Mouse (Mus musculus) hindbrain, postnatal 0 days (tissue): ENCODE measurements at regions not wholly inside any gene's neighbourhood (a gene's known extent, or its start where the extent isn't known, plus 50 kb on each side); places are given as distances from the start of the nearest gene placed in this dataset.

Experiments
- ATAC-seq: fragments of 200-750 bp; cut with Nextera tagmentation; 2 replicates; pipeline ENCODE4 v1.8.0; 2017; ENCODE audit warnings: mild to moderate bottlenecking, moderate TSS enrichment, moderate library complexity
- DNase-seq: peaks from one replicate; pipeline ENCODE4 v3.0.0-alpha.2; 2015; ENCODE audit warnings: low spot score
- H3K27ac ChIP-seq: fragments of 300-500 bp; sonication (generic); 2 replicates; pipeline ENCODE4 v1.5.1; 2014; ENCODE audit warnings: mild to moderate bottlenecking
- H3K27me3 ChIP-seq: fragments of 300-500 bp; sonication (generic); 2 replicates; pipeline ENCODE4 v1.6.1; 2014; ENCODE audit warnings: low read length, mixed read lengths; ENCODE audit not compliant: insufficient read depth
- H3K36me3 ChIP-seq: fragments of 300-500 bp; sonication (generic); 2 replicates; pipeline ENCODE4 v1.6.1; 2014; ENCODE audit warnings: low read length, mixed read lengths; ENCODE audit not compliant: insufficient read depth
- H3K4me1 ChIP-seq: fragments of 300-500 bp; sonication (generic); 2 replicates; pipeline ENCODE4 v1.6.1; 2014; ENCODE audit warnings: antibody characterized with exemption, low read length, mixed read lengths; ENCODE audit not compliant: insufficient read depth
- H3K4me2 ChIP-seq: fragments of 300-500 bp; sonication (generic); 2 replicates; pipeline ENCODE4 v1.6.1; 2014; ENCODE audit warnings: low read depth, mild to moderate bottlenecking, low read length, moderate library complexity, mixed read lengths
- H3K4me3 ChIP-seq: fragments of 300-500 bp; sonication (generic); 2 replicates; pipeline ENCODE4 v1.5.1; 2014; ENCODE audit warnings: low read length
- H3K9ac ChIP-seq: fragments of 300-500 bp; sonication (generic); replicated peaks from 2 replicates; pipeline ENCODE4 v1.6.1; 2014; ENCODE audit warnings: mild to moderate bottlenecking, low read length, moderate library complexity, mixed read lengths
- H3K9me3 ChIP-seq: fragments of 300-500 bp; sonication (generic); 2 replicates; pipeline ENCODE4 v1.6.1; 2016; ENCODE audit warnings: low read length, mixed read lengths
- CTCF ChIP-seq: IDR thresholded peaks from 2 replicates; pipeline ENCODE4 v1.5.1; 2016; ENCODE audit warnings: antibody characterized with exemption, control low read depth, low read depth
- WGBS: fragments of 180-500 bp; shearing (Covaris S2); extraction: QIAGEN DNeasy Blood & Tissue Kit; methylation state at CpG from one replicate; pipeline ENCODE4 v1.1.7; 2014; 5-methylcytosine and 5-hydroxymethylcytosine counted together

GRCm38 (mm10) chr10:117471818-117472567 lies 92.2 kb upstream of the Cpsf6 start:
- Histone ChIP-seq H3K36me3 (no peaks in the 10 kb centered on the region), H3K9me3 (no peaks in the 10 kb centered on the region), H3K4me3 (no peak overlapping the region), H3K9ac (no peak overlapping the region), H3K27ac (no peak overlapping the region), H3K27me3 (no peaks in the 10 kb centered on the region), H3K4me2 (no peak overlapping the region), H3K4me1 (no peaks in the 10 kb centered on the region)
- no peak for DNase-seq
- WGBS, result 74% methylated on average over 11 of the region's 11 CpGs
- ATAC-seq, result no peak
- TF ChIP-seq CTCF, result no peak

GRCm38 (mm10) chr10:117471036-117471817 lies 91.4 kb upstream of the Cpsf6 start:
- Histone ChIP-seq H3K4me1 (no peaks in the 10 kb centered on the region), H3K9me3 (no peaks in the 10 kb centered on the region), H3K27ac (no peak overlapping the region), H3K27me3 (no peaks in the 10 kb centered on the region), H3K4me2 (no peak overlapping the region), H3K4me3 (no peak overlapping the region), H3K36me3 (no peaks in the 10 kb centered on the region), H3K9ac (no peak overlapping the region)
- ATAC-seq (no peak), DNase-seq (no peak)
- TF ChIP-seq CTCF, result no peak
- WGBS, result 57% methylated on average over 8 of the region's 8 CpGs

- no peak for TF ChIP-seq CTCF
- WGBS, result 91% methylated on average over 2 of the region's 2 CpGs
- no peaks in the 10 kb centered on the region for H3K4me1 ChIP-seq
These were observed 90.7 kb upstream of the Cpsf6 start for GRCm38 (mm10) chr10:117470481-117470880.

GRCm38 (mm10) chr10:117469573-117470090 lies 89.8 kb upstream of the Cpsf6 start:
- ATAC-seq (no peak), DNase-seq (no peak)
- WGBS, result 92% methylated on average over 3 of the region's 3 CpGs
- H3K4me1 ChIP-seq, result no peaks in the 10 kb centered on the region
- H3K36me3 ChIP-seq, result no peaks in the 10 kb centered on the region
- H3K9me3 ChIP-seq, result no peaks in the 10 kb centered on the region
- H3K4me2 ChIP-seq, result no peak overlapping the region
- TF ChIP-seq CTCF, result no peak
- H3K27me3 ChIP-seq, result no peaks in the 10 kb centered on the region
- H3K4me3 ChIP-seq, result no peak overlapping the region
- no peak overlapping the region for H3K9ac ChIP-seq
- H3K27ac ChIP-seq, result no peak overlapping the region

More at GRCm38 (mm10) chr10:117470481-117470880, 90.7 kb upstream of the Cpsf6 start:
- DNase-seq, result no peak
- H3K4me2 ChIP-seq, result no peak overlapping the region
- no peaks in the 10 kb centered on the region for H3K27me3 ChIP-seq
- H3K27ac ChIP-seq, result no peak overlapping the region
- no peak for ATAC-seq
- no peaks in the 10 kb centered on the region for H3K36me3 ChIP-seq
- no peak overlapping the region for H3K9ac ChIP-seq
- no peak overlapping the region for H3K4me3 ChIP-seq
- no peaks in the 10 kb centered on the region for H3K9me3 ChIP-seq

DNA sequence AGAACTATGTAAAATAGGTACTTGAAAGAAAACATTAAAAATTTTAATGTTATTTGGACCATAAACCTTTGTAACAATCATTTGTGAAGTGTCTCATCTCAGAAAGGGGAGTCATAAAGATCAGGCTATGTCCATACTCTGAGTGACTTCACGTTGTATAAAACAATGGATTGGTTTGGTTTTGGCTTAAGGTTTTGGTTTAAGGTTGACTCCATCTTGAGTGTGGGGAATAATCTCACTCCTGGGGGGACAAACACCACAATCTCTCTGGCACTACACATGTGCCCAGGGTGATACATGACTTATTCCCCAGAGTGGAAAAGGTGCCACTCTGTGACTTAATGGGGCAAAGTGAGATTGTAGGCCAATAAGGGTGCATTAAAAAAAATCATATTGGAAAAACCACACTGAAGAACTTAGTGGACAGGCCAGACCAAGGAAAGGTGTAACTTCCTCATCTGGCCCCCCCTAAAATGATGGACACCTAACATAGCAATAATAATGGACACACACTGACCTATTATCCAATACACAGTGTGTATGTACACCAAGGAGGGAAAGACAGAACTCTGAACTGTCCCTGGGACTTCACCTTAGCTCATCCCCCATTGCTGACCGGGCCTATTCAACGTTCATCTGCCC lies 89.2 kb upstream of the Cpsf6 start:
- no peak for ATAC-seq
- 80% methylated on average over 3 of the region's 3 CpGs for WGBS
- TF ChIP-seq CTCF, result no peak

DNA sequence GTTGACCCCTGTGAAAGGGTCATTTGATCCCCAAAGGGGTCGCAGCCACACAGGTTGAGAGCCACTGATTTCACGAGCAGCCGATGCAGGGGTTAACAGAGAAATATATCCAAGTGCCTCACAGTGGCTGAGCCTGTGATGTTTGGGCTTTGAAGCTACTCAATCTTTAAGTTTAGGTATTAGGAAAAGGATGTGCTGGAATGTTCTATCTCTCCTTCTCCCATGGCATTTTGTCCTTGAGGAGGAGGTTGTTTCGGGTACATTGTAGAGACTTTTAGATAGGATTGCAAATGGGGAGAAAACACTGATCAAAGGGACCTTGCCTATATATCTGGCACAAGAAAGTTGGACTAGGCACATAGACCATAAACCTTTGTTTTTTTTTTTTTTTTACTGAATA lies 88.6 kb upstream of the Cpsf6 start:
- no peak for ATAC-seq
- no peak overlapping the region for H3K4me3 ChIP-seq
- DNase-seq, result no peak
- H3K27ac ChIP-seq, result no peak overlapping the region
- no peaks in the 10 kb centered on the region for H3K9me3 ChIP-seq
- no peak overlapping the region for H3K9ac ChIP-seq
- no peaks in the 10 kb centered on the region for H3K27me3 ChIP-seq
- WGBS, result 87% methylated on average over 4 of the region's 4 CpGs
- H3K36me3 ChIP-seq, result no peaks in the 10 kb centered on the region
- no peak for TF ChIP-seq CTCF
- H3K4me1 ChIP-seq, result no peaks in the 10 kb centered on the region
- no peak overlapping the region for H3K4me2 ChIP-seq

More for the DNA sequence above, 89.2 kb upstream of the Cpsf6 start:
- no peaks in the 10 kb centered on the region for H3K27me3 ChIP-seq
- H3K9me3 ChIP-seq, result no peaks in the 10 kb centered on the region
- no peak for DNase-seq
- no peak overlapping the region for H3K4me3 ChIP-seq
- H3K4me2 ChIP-seq, result no peak overlapping the region
- no peaks in the 10 kb centered on the region for H3K4me1 ChIP-seq
- no peak overlapping the region for H3K9ac ChIP-seq
- no peak overlapping the region for H3K27ac ChIP-seq
- no peaks in the 10 kb centered on the region for H3K36me3 ChIP-seq
